Mouse (Mus musculus) heart, embryonic 12.5 days (tissue): ENCODE data around the gene 1520401A03Rik. TPM values are rescaled to one million over a fixed set of nuclear protein-coding genes. Genes with fewer than 3 reads are reported as not detected.

Source experiments
- ATAC-seq: fragments of 200-750 bp; cut with Nextera tagmentation; 2 replicates; pipeline ENCODE4 v1.8.0; 2017; ENCODE audit warnings: moderate TSS enrichment, moderate library complexity; ENCODE audit not compliant: insufficient number of reproducible peaks, low FRiP score
- H3K27ac ChIP-seq: fragments of 300-500 bp; sonication (generic); 2 replicates; pipeline ENCODE4 v1.5.1; 2016; ENCODE audit warnings: mild to moderate bottlenecking, moderate library complexity; ENCODE audit not compliant: poor library complexity, severe bottlenecking
- H3K27me3 ChIP-seq: fragments of 300-500 bp; sonication (generic); replicated peaks from 2 replicates; pipeline ENCODE4 v1.6.1; 2016; ENCODE audit warnings: mild to moderate bottlenecking, moderate library complexity
- H3K36me3 ChIP-seq: fragments of 300-500 bp; sonication (generic); 2 replicates; pipeline ENCODE4 v1.6.1; 2016; ENCODE audit warnings: mild to moderate bottlenecking, moderate library complexity
- H3K4me1 ChIP-seq: fragments of 300-500 bp; sonication (generic); replicated peaks from 2 replicates; pipeline ENCODE4 v1.6.1; 2016; ENCODE audit warnings: mild to moderate bottlenecking
- H3K4me2 ChIP-seq: fragments of 300-500 bp; sonication (generic); 2 replicates; pipeline ENCODE4 v1.6.1; 2016; ENCODE audit warnings: mild to moderate bottlenecking, moderate library complexity
- H3K4me3 ChIP-seq: fragments of 300-500 bp; sonication (generic); 2 replicates; pipeline ENCODE4 v1.5.1; 2016; ENCODE audit warnings: mild to moderate bottlenecking
- H3K9ac ChIP-seq: fragments of 300-500 bp; sonication (generic); 2 replicates; pipeline ENCODE4 v1.6.1; 2016; ENCODE audit warnings: mild to moderate bottlenecking, moderate library complexity
- H3K9me3 ChIP-seq: fragments of 300-500 bp; sonication (generic); replicated peaks from 2 replicates; pipeline ENCODE4 v1.6.1; 2016; ENCODE audit warnings: mild to moderate bottlenecking, moderate library complexity
- WGBS: fragments of 180-500 bp; shearing (Covaris S2); methylation state at CpG from one replicate; pipeline ENCODE4 v1.1.7; 2016; 5-methylcytosine and 5-hydroxymethylcytosine counted together
- polyA plus RNA-seq: library from polyadenylated mRNA; unstranded; fragments of >200 nt; fragmentation: Nextera tagmentation; extraction: Ambion mirVana; gene quantifications from 2 replicates; pipeline ENCODE4 v1.2.1, GENCODE M21; 2016

Gene 1520401A03Rik
- polyA plus RNA-seq, 1 experiment from 2014 or later = not detected

DNA sequence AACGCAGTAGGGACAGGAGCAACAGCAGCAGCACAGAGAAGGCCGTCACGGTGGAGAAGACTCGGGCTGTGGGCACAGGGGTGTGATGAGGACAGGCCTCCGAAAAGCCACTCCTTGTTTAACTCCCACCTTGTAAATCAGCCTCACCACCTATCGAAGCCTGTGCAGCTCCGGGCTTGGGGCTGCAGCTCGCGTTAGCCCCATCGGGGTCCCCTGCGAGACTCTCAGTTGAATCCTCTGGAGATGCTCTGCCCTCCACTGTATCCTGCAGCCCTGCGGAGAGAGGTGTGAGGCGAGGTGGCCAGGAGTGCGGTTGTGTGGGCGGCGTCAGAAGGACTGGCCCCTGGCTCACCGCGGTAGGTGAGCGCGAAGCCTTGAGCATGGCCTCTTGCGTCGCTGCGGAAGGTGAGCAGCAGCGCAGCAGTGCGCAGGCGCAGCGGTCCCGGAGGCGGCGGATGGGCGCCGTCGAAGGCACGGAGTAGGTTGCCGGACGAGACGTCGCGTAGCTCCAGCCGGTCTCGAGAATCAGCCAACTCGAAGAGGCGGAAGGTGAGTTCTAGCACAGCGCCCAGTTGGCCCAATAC lies 19.7 kb upstream of the 1520401A03Rik start:
- no peak for ATAC-seq
- Histone ChIP-seq H3K27ac (no peak overlapping the region), H3K4me3 (peak overlapping the region; percentile 27), H3K36me3 (no peaks in the 10 kb centered on the region), H3K9ac (no peak overlapping the region), H3K9me3 (no peaks in the 10 kb centered on the region), H3K27me3 (peaks cover 90% of the 10 kb centered on the region), H3K4me2 (peak overlapping the region; percentile 43), H3K4me1 (peaks cover 55% of the 10 kb centered on the region)
- WGBS = 8% methylated on average over 44 of the region's 44 CpGs

- Histone ChIP-seq H3K36me3 (peaks cover 5% of the 10 kb centered on the region; the same call in 1 of the 2 replicates), H3K4me3 (no peak overlapping the region), H3K27ac (no peak overlapping the region), H3K9ac (no peak overlapping the region), H3K9me3 (no peaks in the 10 kb centered on the region), H3K4me2 (no peak overlapping the region), H3K27me3 (peaks cover 87% of the 10 kb centered on the region), H3K4me1 (peaks cover 55% of the 10 kb centered on the region)
- 47% methylated on average over 36 of the region's 38 CpGs for WGBS
- no peak for ATAC-seq
Measured at GRCm38 (mm10) chr17:23741359-23742209, 19.0 kb upstream of the 1520401A03Rik start.

DNA sequence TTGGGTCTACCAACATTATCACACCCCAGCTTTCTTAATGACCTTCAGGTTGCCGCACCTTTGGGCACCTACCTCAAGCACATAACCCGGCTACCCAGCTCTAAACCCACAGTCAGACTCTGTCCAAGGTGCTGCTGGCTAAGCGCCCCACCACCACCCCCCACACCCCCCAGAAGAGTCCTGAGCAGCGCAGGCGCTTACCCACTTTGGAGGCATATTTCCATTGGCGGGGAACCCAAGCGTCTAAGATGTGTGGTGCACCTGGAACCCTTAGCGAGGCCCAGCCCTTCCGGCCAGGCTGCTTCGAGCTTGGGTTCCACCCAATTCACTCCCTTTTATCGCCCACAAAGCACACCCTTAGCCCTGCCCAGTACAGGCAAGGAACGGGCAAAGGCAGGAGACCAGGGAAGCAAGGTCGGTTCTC lies 18.0 kb upstream of the 1520401A03Rik start, which contains the start of gene Paqr4:
Gene Paqr4 (minus strand): TSS at position 270 of the 424 bp plus-strand sequence.
- peak; percentile 12 for ATAC-seq
- 7% methylated on average over 13 of the region's 13 CpGs for WGBS
- H3K4me1 ChIP-seq = peaks cover 47% of the 10 kb centered on the region
- H3K9ac ChIP-seq = peak within 1 kb of the TSS; percentile 81
- peak within 1 kb of the TSS; percentile 98 for H3K4me2 ChIP-seq
- peaks cover 82% of the 10 kb centered on the region for H3K27me3 ChIP-seq
- peak within 1 kb of the TSS; percentile 66 for H3K4me3 ChIP-seq
- no peaks in the 10 kb centered on the region for H3K9me3 ChIP-seq
- H3K27ac ChIP-seq = no peak within 1 kb of the TSS
- peaks cover 14% of the 10 kb centered on the region for H3K36me3 ChIP-seq

DNA sequence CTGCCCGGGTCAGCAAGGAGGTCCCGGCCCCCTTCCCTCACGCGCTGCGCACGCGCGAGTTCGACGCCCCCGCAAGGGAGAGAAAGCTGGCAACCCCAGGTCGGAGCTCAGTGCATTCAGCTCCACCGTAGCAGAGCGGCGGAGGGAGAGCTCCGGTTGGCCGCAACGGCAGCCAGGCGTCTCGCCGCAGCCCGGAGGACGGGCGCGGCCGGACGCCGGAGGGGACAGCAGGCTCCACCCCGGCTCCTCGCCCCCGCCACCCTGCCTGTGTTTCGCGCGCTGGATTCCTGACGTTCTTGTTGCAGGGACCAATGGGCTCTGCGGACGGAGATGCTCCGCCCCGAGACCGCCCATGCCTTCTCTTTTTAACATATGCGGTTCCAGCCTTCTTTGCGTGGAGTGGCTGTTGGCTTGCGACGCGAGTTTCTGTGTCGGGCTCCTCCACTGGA lies 17.6 kb upstream of the 1520401A03Rik start:
- Histone ChIP-seq H3K27ac (no peak overlapping the region), H3K4me2 (peak overlapping the region; percentile 98), H3K4me3 (peak overlapping the region; percentile 66), H3K9me3 (no peaks in the 10 kb centered on the region), H3K9ac (peak overlapping the region; percentile 81), H3K4me1 (peaks cover 43% of the 10 kb centered on the region), H3K36me3 (peaks cover 19% of the 10 kb centered on the region), H3K27me3 (peaks cover 80% of the 10 kb centered on the region)
- WGBS = under 1% methylated on average over 46 of the region's 46 CpGs
- ATAC-seq = peak; percentile 76

GRCm38 (mm10) chr17:23739202-23740135 lies 16.9 kb upstream of the 1520401A03Rik start:
- H3K36me3 ChIP-seq = peaks cover 26% of the 10 kb centered on the region
- under 1% methylated on average over 48 of the region's 48 CpGs for WGBS
- peak overlapping the region; percentile 66 for H3K4me3 ChIP-seq
- H3K9me3 ChIP-seq = no peaks in the 10 kb centered on the region
- ATAC-seq = peak; percentile 38; the same call in 1 of the 2 replicates
- peak overlapping the region; percentile 81 for H3K9ac ChIP-seq
- peaks cover 73% of the 10 kb centered on the region for H3K27me3 ChIP-seq
- H3K4me1 ChIP-seq = peaks cover 36% of the 10 kb centered on the region
- peak overlapping the region; percentile 98 for H3K4me2 ChIP-seq
- H3K27ac ChIP-seq = no peak overlapping the region

DNA sequence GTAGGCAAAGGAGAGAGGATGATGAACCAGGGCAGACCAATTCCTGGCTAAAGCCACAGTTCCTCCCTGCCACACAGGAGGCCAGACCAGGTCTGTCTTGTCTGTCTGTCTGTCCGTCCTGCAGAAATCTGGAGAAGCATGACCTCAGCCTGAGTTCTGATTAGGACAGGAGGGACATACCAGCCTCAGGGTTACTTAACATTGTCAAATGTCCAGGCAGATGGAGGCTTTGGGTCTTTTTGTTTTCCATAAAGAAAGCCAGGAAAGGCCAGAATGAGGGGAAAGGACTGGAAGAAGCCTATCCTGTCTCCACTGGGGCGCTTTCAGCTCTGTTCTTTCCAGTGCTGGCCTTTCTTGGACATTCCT lies 16.2 kb upstream of the 1520401A03Rik start:
- H3K4me3 ChIP-seq = peak overlapping the region; percentile 66
- ATAC-seq = no peak
- WGBS = 33% methylated on average over 2 of the region's 2 CpGs
- peaks cover 33% of the 10 kb centered on the region for H3K4me1 ChIP-seq
- no peak overlapping the region for H3K27ac ChIP-seq
- H3K36me3 ChIP-seq = peaks cover 32% of the 10 kb centered on the region
- H3K27me3 ChIP-seq = peaks cover 67% of the 10 kb centered on the region
- H3K9me3 ChIP-seq = no peaks in the 10 kb centered on the region
- peak overlapping the region; percentile 98 for H3K4me2 ChIP-seq
- H3K9ac ChIP-seq = peak overlapping the region; percentile 81; the same call in 1 of the 2 replicates

GRCm38 (mm10) chr17:23737493-23738445 lies 15.2 kb upstream of the 1520401A03Rik start:
- no peak for ATAC-seq
- no peak overlapping the region for H3K27ac ChIP-seq
- no peak overlapping the region for H3K4me2 ChIP-seq
- peaks cover 38% of the 10 kb centered on the region for H3K36me3 ChIP-seq
- H3K9ac ChIP-seq = 0 out of 2 replicates have a peak overlapping the region, but pooled peaks have one; percentile 9
- H3K4me3 ChIP-seq = no peak overlapping the region
- peaks cover 33% of the 10 kb centered on the region for H3K4me1 ChIP-seq
- WGBS = 58% methylated on average over 15 of the region's 15 CpGs
- H3K9me3 ChIP-seq = no peaks in the 10 kb centered on the region
- H3K27me3 ChIP-seq = peaks cover 56% of the 10 kb centered on the region

DNA sequence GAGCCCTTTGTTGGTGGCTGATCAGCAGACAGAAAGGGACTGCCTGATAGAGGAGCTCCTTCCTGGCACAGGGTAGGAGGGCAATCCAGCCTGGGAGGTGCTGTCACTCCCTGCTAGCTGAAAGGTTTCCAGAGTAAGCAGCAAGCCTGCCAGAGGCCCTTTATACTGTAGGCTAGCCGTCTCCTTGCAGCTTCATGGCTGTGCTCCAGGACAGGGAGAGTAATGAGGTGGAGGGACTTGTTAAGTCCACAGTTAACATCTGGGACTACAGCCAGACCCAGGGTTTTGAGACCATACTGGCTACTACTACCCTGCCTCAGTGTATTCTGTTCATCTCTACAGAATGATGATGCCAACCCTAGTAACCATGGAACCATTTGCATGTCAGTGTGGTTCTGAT lies 11.8 kb upstream of the 1520401A03Rik start:
- peaks cover 38% of the 10 kb centered on the region for H3K36me3 ChIP-seq
- H3K27ac ChIP-seq = no peak overlapping the region
- peaks cover 17% of the 10 kb centered on the region for H3K4me1 ChIP-seq
- ATAC-seq = no peak
- no peaks in the 10 kb centered on the region for H3K9me3 ChIP-seq
- WGBS = 81% methylated on average over 1 of the region's 1 CpGs
- H3K4me3 ChIP-seq = no peak overlapping the region
- peaks cover 29% of the 10 kb centered on the region for H3K27me3 ChIP-seq
- no peak overlapping the region for H3K9ac ChIP-seq
- H3K4me2 ChIP-seq = no peak overlapping the region

GRCm38 (mm10) chr17:23730441-23730840 lies 7.9 kb upstream of the 1520401A03Rik start:
- Histone ChIP-seq H3K9me3 (no peaks in the 10 kb centered on the region), H3K9ac (no peak overlapping the region), H3K27ac (no peak overlapping the region), H3K4me3 (no peak overlapping the region), H3K4me1 (peaks cover 7% of the 10 kb centered on the region), H3K36me3 (peaks cover 22% of the 10 kb centered on the region), H3K27me3 (0 out of 2 replicates have a peak, but pooled peaks cover under 1% of the 10 kb centered on the region), H3K4me2 (no peak overlapping the region)
- WGBS = 33% methylated on average over 1 of the region's 1 CpGs
- no peak for ATAC-seq

DNA sequence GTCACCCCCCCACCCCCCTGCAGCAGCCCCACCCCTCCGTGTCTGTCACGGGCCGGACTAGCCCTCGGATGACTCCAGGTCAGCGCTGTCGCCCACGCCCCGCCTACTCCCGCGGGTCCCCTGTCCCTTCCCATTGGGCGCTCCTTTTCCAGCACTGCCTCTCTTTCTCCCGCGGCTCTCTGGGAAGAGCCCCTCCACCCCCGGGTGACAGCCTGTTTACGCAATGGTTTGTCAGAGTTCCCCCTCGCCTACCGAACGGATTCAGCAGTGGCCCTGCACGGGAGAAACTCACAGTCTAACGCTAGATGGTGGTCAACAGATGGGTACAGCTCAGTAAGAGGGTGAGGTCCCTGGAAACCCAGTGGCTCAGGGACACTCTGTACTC lies 4.2 kb upstream of the 1520401A03Rik start:
- Histone ChIP-seq H3K4me1 (peaks cover 8% of the 10 kb centered on the region), H3K9me3 (no peaks in the 10 kb centered on the region), H3K27me3 (no peaks in the 10 kb centered on the region), H3K27ac (peak overlapping the region; percentile 91), H3K36me3 (no peaks in the 10 kb centered on the region), H3K4me2 (peak overlapping the region; percentile 72), H3K9ac (peak overlapping the region; percentile 87), H3K4me3 (peak overlapping the region; percentile 89)
- ATAC-seq = peak; percentile 93
- WGBS = under 1% methylated on average over 19 of the region's 20 CpGs
